10 mouse cellular contexts compared by ENCODE assay signal in genomic region chr11:4746733-4747132, GRCm38 (mm10). TPM values are rescaled to one million over a fixed set of nuclear protein-coding genes. Genes with fewer than 3 reads are reported as not detected.
A peak's percentile ranks its signal among the peaks of the same experiment; 100 is the strongest.
DNase-seq lines count a peak whose midpoint lies in the region; ATAC-seq lines count a peak whose summit lies in the region.
"Had no signal": no experiment of that assay in that cellular context is flagged by ENCODE, and none has a peak within 500 bp of the region (broad histone marks: within the 10 kb centered on the region; RNA-seq: fewer than 3 reads in every experiment).

Gene Cabp7 (minus strand): TSS chr11:4746778.

- H3K9ac ChIP-seq in liver, embryonic 11.5 days (ENCODE audit: low read depth, low read length), result no peak within 1 kb of the TSS
- peak within 1 kb of the TSS; percentile 68 for H3K9ac ChIP-seq in forebrain, embryonic 13.5 days
- peak within 1 kb of the TSS; percentile 81 for H3K9ac ChIP-seq in neural tube, embryonic 13.5 days

- no peak for ATAC-seq in liver, embryonic 11.5 days (replicated peaks; ENCODE audit: low FRiP score)
- no peak; the same call in 1 of the 2 replicates for ATAC-seq in forebrain, embryonic 13.5 days
- peak; percentile 1; the same call in 1 of the 2 replicates for ATAC-seq in neural tube, embryonic 13.5 days (ENCODE audit: low read depth)

- H3K27me3 ChIP-seq in liver, embryonic 11.5 days (replicated peaks; ENCODE audit: control insufficient read depth, insufficient read depth, low read length), result peaks cover 85% of the 10 kb centered on the region
- H3K27me3 ChIP-seq in forebrain, embryonic 13.5 days, result peaks cover 93% of the 10 kb centered on the region
- peaks cover 90% of the 10 kb centered on the region for H3K27me3 ChIP-seq in neural tube, embryonic 13.5 days

- DNase-seq in liver, embryonic 11.5 days (ENCODE audit: low spot score), result no peak
- DNase-seq in liver, result no peak
- no peak for DNase-seq in layer of hippocampus, postnatal 14 days (ENCODE audit: low spot score in 2 of 2)
- no peak for DNase-seq in adrenal gland, postnatal 25 days
- no peak for DNase-seq in spleen, adult 18-20 months
- no peak for DNase-seq in testis, postnatal 14 days (ENCODE audit: low spot score)
- DNase-seq: kidney, postnatal 14 days; thymus, postnatal 36 days had no signal

- H3K9me3 ChIP-seq in liver, embryonic 11.5 days (ENCODE audit: control insufficient read depth, low read length), result no peaks in the 10 kb centered on the region
- H3K9me3 ChIP-seq in forebrain, embryonic 13.5 days (replicated peaks), result no peaks in the 10 kb centered on the region
- no peaks in the 10 kb centered on the region for H3K9me3 ChIP-seq in neural tube, embryonic 13.5 days

- peak within 1 kb of the TSS; percentile 76 for H3K4me2 ChIP-seq in liver, embryonic 11.5 days
- H3K4me2 ChIP-seq in forebrain, embryonic 13.5 days, result peak within 1 kb of the TSS; percentile 97
- H3K4me2 ChIP-seq in neural tube, embryonic 13.5 days, result peak within 1 kb of the TSS; percentile 99

- H3K4me3 ChIP-seq in liver, embryonic 11.5 days (ENCODE audit: low read depth, low read length), result peak within 1 kb of the TSS; percentile 48
- peak within 1 kb of the TSS; percentile 58 for H3K4me3 ChIP-seq in forebrain, embryonic 13.5 days
- peak within 1 kb of the TSS; percentile 67 for H3K4me3 ChIP-seq in neural tube, embryonic 13.5 days

- H3K36me3 ChIP-seq in liver, embryonic 11.5 days (ENCODE audit: control insufficient read depth, insufficient read depth, low read length), result no peaks in the 10 kb centered on the region
- no peaks in the 10 kb centered on the region for H3K36me3 ChIP-seq in forebrain, embryonic 13.5 days (ENCODE audit: poor library complexity, severe bottlenecking)
- no peaks in the 10 kb centered on the region for H3K36me3 ChIP-seq in neural tube, embryonic 13.5 days

- WGBS in liver, embryonic 11.5 days, result under 1% methylated on average over 34 of the region's 73 CpGs
- 0% methylated on average over 9 of the region's 73 CpGs for WGBS in forebrain, embryonic 13.5 days
- 0% methylated on average over 17 of the region's 73 CpGs for WGBS in neural tube, embryonic 13.5 days

- H3K4me1 ChIP-seq in liver, embryonic 11.5 days (replicated peaks; ENCODE audit: control insufficient read depth, insufficient read depth, low read length), result peaks cover 6% of the 10 kb centered on the region
- H3K4me1 ChIP-seq in forebrain, embryonic 13.5 days, result peaks cover 24% of the 10 kb centered on the region
- peaks cover 54% of the 10 kb centered on the region for H3K4me1 ChIP-seq in neural tube, embryonic 13.5 days (replicated peaks)

- H3K27ac ChIP-seq in liver, embryonic 11.5 days (ENCODE audit: low read depth, low read length), result no peak within 1 kb of the TSS
- no peak within 1 kb of the TSS for H3K27ac ChIP-seq in forebrain, embryonic 13.5 days
- peak within 1 kb of the TSS; percentile 42 for H3K27ac ChIP-seq in neural tube, embryonic 13.5 days (replicated peaks)

RNA-seq across cellular contexts. Expression of gene Cabp7, which starts in this region (rescaled TPM):
- polyA plus RNA-seq in liver, embryonic 11.5 days (2014; fragmentation: Nextera tagmentation; extraction: Ambion mirVana), result 0.33 TPM in 1 of 2 replicates, not detected in the other
- 0.59 and 0.87 TPM in 2 replicates for polyA plus RNA-seq in forebrain, embryonic 13.5 days (2015; fragmentation: Nextera tagmentation; extraction: Ambion mirVana)
- 100 to 1,000 TPM; 138 to 156 TPM for total RNA-seq in layer of hippocampus, postnatal 14 days (2021)
- polyA plus RNA-seq in neural tube, embryonic 13.5 days (2015; fragmentation: Nextera tagmentation; extraction: Ambion mirVana), result 2.7 and 3.3 TPM in 2 replicates
- total RNA-seq in adrenal gland, postnatal 25 days (2021), result not detected in 2 replicates

Comparison
In these comparisons a context has a peak if more than half of its experiments do, and no peak if none do; other contexts are left out.
1. RNA of gene Cabp7 (total RNA-seq): 138 to 156 TPM in layer of hippocampus, postnatal 14 days; not detected in adrenal gland, postnatal 25 days; every median in the first group is over 100 times any median in the second.
2. Peak in every context shown above with its lines, with median percentiles within 50 percentile points of each other: H3K4me2 ChIP-seq and H3K4me3 ChIP-seq.